Comparison of ENCODE assay signal across 10 mouse cellular contexts in genomic region chr17:80900200-80900520, GRCm38 (mm10). TPM values are rescaled to one million over a fixed set of nuclear protein-coding genes. Genes with fewer than 3 reads are reported as not detected.
DNase-seq lines count a peak whose midpoint lies in the region; ATAC-seq and TF ChIP-seq lines count a peak whose summit lies in the region.
"Had no signal": no experiment of that assay in that cellular context is flagged by ENCODE, and none has a peak within 500 bp of the region (broad histone marks: within the 10 kb centered on the region; RNA-seq: fewer than 3 reads in every experiment).

No protein-coding gene starts in this region.

- no peak overlapping the region for H3K4me2 ChIP-seq in hindbrain, embryonic 12.5 days (replicated peaks)
- peak overlapping the region; percentile 24 for H3K4me2 ChIP-seq in forebrain, embryonic 15.5 days (replicated peaks)
- H3K4me2 ChIP-seq in midbrain, embryonic 16.5 days (ENCODE audit: low read length), result no peak overlapping the region
- H3K4me2 ChIP-seq in liver, postnatal 0 days (ENCODE audit: low read depth, low read length), result no peak overlapping the region
- H3K4me2 ChIP-seq: liver, embryonic 15.5 days had no signal

- no peaks in the 10 kb centered on the region for H3K36me3 ChIP-seq in hindbrain, embryonic 12.5 days
- H3K36me3 ChIP-seq in hindbrain, embryonic 10.5 days, result no peaks in the 10 kb centered on the region
- H3K36me3 ChIP-seq in forebrain, embryonic 15.5 days, result no peaks in the 10 kb centered on the region
- no peaks in the 10 kb centered on the region for H3K36me3 ChIP-seq in midbrain, embryonic 16.5 days (ENCODE audit: control insufficient read depth, insufficient read depth, low read length)
- H3K36me3 ChIP-seq in liver, postnatal 0 days (replicated peaks; ENCODE audit: insufficient read depth, low read length), result no peaks in the 10 kb centered on the region
- H3K36me3 ChIP-seq: liver, embryonic 15.5 days had no signal

- no peak overlapping the region for H3K4me3 ChIP-seq in hindbrain, embryonic 12.5 days
- no peak overlapping the region for H3K4me3 ChIP-seq in hindbrain, embryonic 10.5 days
- no peak overlapping the region for H3K4me3 ChIP-seq in forebrain, embryonic 15.5 days
- no peak overlapping the region for H3K4me3 ChIP-seq in midbrain, embryonic 16.5 days (ENCODE audit: low read depth, low read length)
- no peak overlapping the region for H3K4me3 ChIP-seq in liver, postnatal 0 days (ENCODE audit: low read depth, low read length)
- H3K4me3 ChIP-seq: liver, embryonic 15.5 days had no signal

- WGBS in hindbrain, embryonic 12.5 days, result 78% methylated on average over 2 of the region's 2 CpGs
- 90% methylated on average over 2 of the region's 2 CpGs for WGBS in hindbrain, embryonic 10.5 days
- 38% methylated on average over 2 of the region's 2 CpGs for WGBS in forebrain, embryonic 15.5 days
- WGBS in midbrain, embryonic 16.5 days, result 58% methylated on average over 2 of the region's 2 CpGs
- 77% methylated on average over 2 of the region's 2 CpGs for WGBS in liver, postnatal 0 days (ENCODE audit: insufficient replicate concordance)

- ATAC-seq in hindbrain, embryonic 12.5 days (ENCODE audit: low FRiP score), result no peak
- no peak for ATAC-seq in forebrain, embryonic 15.5 days (replicated peaks)
- ATAC-seq in midbrain, embryonic 16.5 days, result no peak; the same call in 1 of the 2 replicates
- no peak for ATAC-seq in liver, postnatal 0 days
- ATAC-seq: CD4-positive, CD25-positive, alpha-beta regulatory T cell, adult 4 months had no signal

- no peak for TF ChIP-seq CTCF in liver, postnatal 0 days (IDR thresholded peaks at IDR 0.05; ENCODE audit: low read depth)

- TF ChIP-seq EP300 in liver, postnatal 0 days (IDR thresholded peaks at IDR 0.05; ENCODE audit: low read depth), result no peak

- H3K9me3 ChIP-seq in hindbrain, embryonic 12.5 days (replicated peaks), result no peaks in the 10 kb centered on the region
- no peaks in the 10 kb centered on the region for H3K9me3 ChIP-seq in hindbrain, embryonic 10.5 days
- no peaks in the 10 kb centered on the region for H3K9me3 ChIP-seq in forebrain, embryonic 15.5 days
- no peaks in the 10 kb centered on the region for H3K9me3 ChIP-seq in midbrain, embryonic 16.5 days (replicated peaks; ENCODE audit: control insufficient read depth, low read length, poor library complexity, severe bottlenecking)
- no peaks in the 10 kb centered on the region for H3K9me3 ChIP-seq in liver, postnatal 0 days (ENCODE audit: low read length)
- H3K9me3 ChIP-seq: liver, embryonic 15.5 days had no signal

- H3K27ac ChIP-seq in hindbrain, embryonic 12.5 days, result 0 out of 2 replicates have a peak overlapping the region, but pooled peaks have one; percentile 12
- no peak overlapping the region for H3K27ac ChIP-seq in hindbrain, embryonic 10.5 days
- peak overlapping the region; percentile 51 for H3K27ac ChIP-seq in forebrain, embryonic 15.5 days (replicated peaks)
- H3K27ac ChIP-seq in midbrain, embryonic 16.5 days (ENCODE audit: low read length), result peak overlapping the region; percentile 25; the same call in 1 of the 2 replicates
- H3K27ac ChIP-seq in liver, postnatal 0 days (ENCODE audit: low read depth), result no peak overlapping the region
- H3K27ac ChIP-seq: liver, embryonic 15.5 days had no signal

- H3K27me3 ChIP-seq in hindbrain, embryonic 12.5 days, result no peaks in the 10 kb centered on the region
- H3K27me3 ChIP-seq in hindbrain, embryonic 10.5 days (ENCODE audit: insufficient read depth, poor library complexity, severe bottlenecking), result no peaks in the 10 kb centered on the region
- H3K27me3 ChIP-seq in forebrain, embryonic 15.5 days, result no peaks in the 10 kb centered on the region
- H3K27me3 ChIP-seq in midbrain, embryonic 16.5 days (ENCODE audit: control insufficient read depth, insufficient read depth, low read depth, low read length), result no peaks in the 10 kb centered on the region
- no peaks in the 10 kb centered on the region for H3K27me3 ChIP-seq in liver, postnatal 0 days (ENCODE audit: insufficient read depth, low read length)
- H3K27me3 ChIP-seq: liver, embryonic 15.5 days had no signal

- peaks cover 23% of the 10 kb centered on the region; the same call in 1 of the 2 replicates for H3K4me1 ChIP-seq in hindbrain, embryonic 12.5 days
- peaks cover 13% of the 10 kb centered on the region; the same call in 1 of the 2 replicates for H3K4me1 ChIP-seq in hindbrain, embryonic 10.5 days (replicated peaks)
- H3K4me1 ChIP-seq in forebrain, embryonic 15.5 days, result peaks cover 30% of the 10 kb centered on the region
- H3K4me1 ChIP-seq in midbrain, embryonic 16.5 days (ENCODE audit: control insufficient read depth, insufficient read depth, low read length), result peaks cover 3% of the 10 kb centered on the region; the same call in 1 of the 2 replicates
- H3K4me1 ChIP-seq in liver, postnatal 0 days (ENCODE audit: insufficient read depth), result no peaks in the 10 kb centered on the region; the same call in 1 of the 2 replicates
- H3K4me1 ChIP-seq: liver, embryonic 15.5 days had no signal

- no peak overlapping the region for H3K9ac ChIP-seq in hindbrain, embryonic 12.5 days
- H3K9ac ChIP-seq in forebrain, embryonic 15.5 days (replicated peaks), result no peak overlapping the region
- no peak overlapping the region for H3K9ac ChIP-seq in midbrain, embryonic 16.5 days (ENCODE audit: low read depth, low read length)
- H3K9ac ChIP-seq in liver, postnatal 0 days (replicated peaks), result no peak overlapping the region
- H3K9ac ChIP-seq: liver, embryonic 15.5 days had no signal

- no peak for DNase-seq in hindbrain, embryonic 10.5 days (ENCODE audit: low spot score)
- DNase-seq in adipocyte (ENCODE audit: low spot score), result peak; percentile 31
- no peak for DNase-seq in layer of hippocampus, postnatal 36 days
- DNase-seq in liver, postnatal 0 days, result no peak
- DNase-seq: gastrocnemius, postnatal 36 days had no signal

RNA-seq across cellular contexts. Expression of gene Tmem178, which starts 44.3 kb away (rescaled TPM):
- polyA plus RNA-seq in hindbrain, embryonic 12.5 days (2016; fragmentation: Nextera tagmentation; extraction: Ambion mirVana), result 23.1 and 23.7 TPM in 2 replicates
- 4.5 and 13.0 TPM in 2 replicates for polyA plus RNA-seq in hindbrain, embryonic 10.5 days (2016; fragmentation: Nextera tagmentation; extraction: Ambion mirVana)
- polyA plus RNA-seq in forebrain, embryonic 15.5 days (2015; fragmentation: Nextera tagmentation; extraction: Ambion mirVana), result 43.7 and 46.3 TPM in 2 replicates
- polyA plus RNA-seq in midbrain, embryonic 16.5 days (2015; fragmentation: Nextera tagmentation; extraction: Ambion mirVana), result 20.8 and 23.9 TPM in 2 replicates
- 100 to 1,000 TPM; 110 to 111 TPM for total RNA-seq in layer of hippocampus, postnatal 36 days (2021)
- 0.24 and 0.38 TPM in 2 replicates for polyA plus RNA-seq in liver, postnatal 0 days (2015; fragmentation: Nextera tagmentation; extraction: Ambion mirVana)
- polyA plus RNA-seq: CD4-positive, CD25-positive, alpha-beta regulatory T cell, adult 4 months had no signal

Comparison
In these comparisons a context has a peak if more than half of its experiments do, and no peak if none do; other contexts are left out.
1. H3K27ac ChIP-seq: peak in hindbrain, embryonic 12.5 days (single experiment), forebrain, embryonic 15.5 days (single experiment) and midbrain, embryonic 16.5 days (single experiment); none in hindbrain, embryonic 10.5 days (single experiment) and liver, postnatal 0 days (single experiment).